Mouse (Mus musculus) embryonic fibroblast, embryonic 13.5 days (primary cell): ENCODE measurements at regions not wholly inside any gene's neighbourhood (a gene's known extent, or its start where the extent isn't known, plus 50 kb on each side); places are given as distances from the start of the nearest gene placed in this dataset.

Experiments used
- H3K27ac ChIP-seq: 2 replicates; pipeline ENCODE4 v1.5.1; 2012; ENCODE audit warnings: low read length, control low read depth, inconsistent platforms; ENCODE audit not compliant: insufficient read depth
- H3K4me1 ChIP-seq: 2 replicates; pipeline ENCODE4 v1.6.1; 2011; ENCODE audit warnings: low read length; ENCODE audit not compliant: control insufficient read depth, insufficient read depth
- H3K4me3 ChIP-seq: 2 replicates; pipeline ENCODE4 v1.5.1; 2011; ENCODE audit warnings: mild to moderate bottlenecking, control low read depth, low read length; ENCODE audit not compliant: insufficient read depth
- CTCF ChIP-seq: IDR thresholded peaks from 2 replicates; pipeline ENCODE4 v1.5.1; 2011; ENCODE audit warnings: mild to moderate bottlenecking, control low read depth, low read length, moderate library complexity, borderline replicate concordance; ENCODE audit not compliant: insufficient read depth
- POLR2A ChIP-seq: IDR thresholded peaks from 2 replicates; pipeline ENCODE4 v1.6.1; 2011; ENCODE audit warnings: low read depth, mild to moderate bottlenecking, control low read depth, low read length, moderate library complexity

DNA sequence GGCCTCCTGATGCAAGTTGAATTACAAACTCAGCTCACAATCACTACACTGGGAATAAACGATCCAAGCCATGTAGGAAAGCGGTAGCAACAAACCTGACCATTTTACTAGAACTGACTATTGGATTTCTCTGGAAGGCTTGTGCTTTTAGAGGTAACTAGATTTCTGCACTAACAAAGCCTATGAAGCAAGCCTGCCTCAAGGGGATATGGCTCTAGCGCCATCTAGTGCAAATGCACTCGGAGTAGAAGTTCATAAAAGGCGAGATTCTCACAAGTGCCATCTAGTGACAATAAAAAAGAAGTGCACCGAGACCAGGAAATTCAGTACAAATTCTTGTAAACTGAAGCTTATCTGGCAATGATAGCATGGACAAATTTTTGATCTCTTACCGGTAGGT is 364.9 kb upstream of the Fmr1 start:
- TF ChIP-seq POLR2A (no peak), CTCF (peak; percentile 36; the same call in 1 of the 2 replicates)
- Histone ChIP-seq H3K4me1 (no peaks in the 10 kb centered on the region), H3K27ac (no peak overlapping the region), H3K4me3 (no peak overlapping the region)
